Mouse (Mus musculus) T-helper 2 cell (primary cell): ENCODE measurements around the gene Foxg1.

Experiments
- in situ Hi-C: fragments of 300-600 bp; cut with MboI, MseI; formaldehyde crosslinking; loops from one replicate; pipeline ENCODE4 v1.15.1; 2025; ENCODE audit warnings: high pct_unique_total_duplicates

Gene Foxg1

DNA sequence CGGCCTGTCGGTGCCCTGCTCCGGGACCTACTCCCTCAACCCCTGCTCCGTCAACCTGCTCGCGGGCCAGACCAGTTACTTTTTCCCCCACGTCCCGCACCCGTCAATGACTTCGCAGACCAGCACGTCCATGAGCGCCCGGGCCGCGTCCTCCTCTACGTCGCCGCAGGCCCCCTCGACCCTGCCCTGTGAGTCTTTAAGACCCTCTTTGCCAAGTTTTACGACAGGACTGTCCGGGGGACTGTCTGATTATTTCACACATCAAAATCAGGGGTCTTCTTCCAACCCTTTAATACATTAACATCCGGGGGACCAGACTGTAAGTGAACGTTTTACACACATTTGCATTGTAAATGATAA lies 3.2 kb downstream of the Foxg1 start:
- in situ Hi-C loops = no loop called here

DNA sequence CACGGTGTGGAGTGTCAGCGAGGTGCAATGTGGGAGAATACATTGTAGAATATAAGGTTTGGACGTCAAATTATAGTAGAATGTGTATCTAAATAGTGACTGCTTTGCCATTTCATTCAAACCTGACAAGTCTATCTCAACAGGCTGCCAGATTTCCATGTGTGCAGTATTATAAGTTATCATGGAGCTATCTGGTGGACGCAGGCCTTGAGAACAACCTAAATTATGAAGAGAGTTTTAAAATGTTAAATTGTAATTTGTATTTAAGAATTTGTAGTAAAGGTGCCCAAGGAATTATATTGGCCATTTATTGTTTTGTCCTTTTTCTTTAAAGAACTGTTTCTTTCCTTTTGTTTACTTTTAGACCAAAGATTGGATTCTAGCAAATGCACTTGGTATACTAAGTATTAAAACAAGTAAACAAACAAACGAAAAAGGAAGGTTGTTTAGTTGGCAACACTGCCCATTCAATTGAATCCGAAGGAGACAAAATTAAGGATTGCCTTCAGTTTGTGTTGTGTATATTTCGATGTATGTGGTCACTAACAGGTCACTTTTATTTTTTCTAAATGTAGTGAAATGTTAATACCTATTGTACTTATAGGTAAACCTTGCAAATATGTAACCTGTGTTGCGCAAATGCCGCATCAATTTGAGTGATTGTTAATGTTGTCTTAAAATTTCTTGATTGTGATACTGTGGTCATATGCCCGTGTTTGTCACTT lies 3.8 kb downstream of the Foxg1 start:
- in situ Hi-C loops = no loop called here

DNA sequence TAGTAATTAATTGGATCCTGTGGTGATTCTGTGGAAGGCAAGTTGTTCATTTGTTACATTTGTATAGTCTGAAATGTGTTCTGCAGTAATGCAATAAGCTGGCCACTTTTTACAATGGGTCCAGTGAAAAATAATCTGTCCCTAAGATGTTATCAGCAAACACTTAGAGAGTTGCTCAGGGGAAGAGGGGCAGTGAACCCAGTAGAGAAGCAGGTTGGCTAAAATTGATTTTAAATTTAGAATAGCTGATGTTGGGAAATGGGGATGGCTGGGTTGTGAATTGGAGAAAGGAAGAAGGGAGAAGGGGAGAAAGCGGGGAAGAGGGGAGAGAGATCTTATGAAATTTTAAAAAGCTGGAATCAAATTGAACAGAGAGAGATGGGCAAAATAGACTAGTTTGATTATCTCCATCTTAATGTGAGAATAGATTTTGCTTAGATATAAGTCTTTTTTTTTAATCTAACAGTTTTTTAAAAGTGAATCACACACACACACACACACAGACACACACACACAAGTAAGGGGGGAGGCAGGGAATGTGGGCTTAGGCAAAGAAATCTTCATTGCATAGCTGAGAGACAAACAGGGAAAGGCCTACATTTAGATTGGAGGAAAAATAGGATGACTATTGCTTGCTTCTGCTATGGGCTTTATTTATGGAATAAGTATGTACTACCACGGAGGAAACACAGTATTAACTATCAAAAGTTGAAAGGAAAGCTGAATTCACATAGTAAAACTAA lies 5.6 kb downstream of the Foxg1 start:
- in situ Hi-C loops = no loop called here

DNA sequence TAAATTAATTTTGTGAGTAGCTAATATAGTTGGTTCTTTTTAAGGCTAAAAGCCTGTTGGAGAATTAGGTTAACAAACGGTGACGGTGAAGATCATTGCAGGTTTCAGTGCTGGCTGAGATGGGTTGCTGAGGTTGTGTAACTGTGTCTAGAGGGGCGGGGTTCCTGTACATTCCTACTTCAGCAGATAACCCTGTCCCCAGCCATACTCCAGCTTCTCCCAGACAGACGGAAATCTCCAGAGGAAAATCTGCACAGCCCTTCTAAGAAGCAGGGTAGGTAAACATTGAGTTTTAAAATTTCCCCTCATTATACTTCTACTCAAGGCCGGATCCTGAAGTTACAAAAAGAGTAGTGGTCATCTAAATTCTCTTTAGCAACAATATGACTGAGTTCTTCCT lies 7.2 kb downstream of the Foxg1 start:
- in situ Hi-C loops = no loop called here

DNA sequence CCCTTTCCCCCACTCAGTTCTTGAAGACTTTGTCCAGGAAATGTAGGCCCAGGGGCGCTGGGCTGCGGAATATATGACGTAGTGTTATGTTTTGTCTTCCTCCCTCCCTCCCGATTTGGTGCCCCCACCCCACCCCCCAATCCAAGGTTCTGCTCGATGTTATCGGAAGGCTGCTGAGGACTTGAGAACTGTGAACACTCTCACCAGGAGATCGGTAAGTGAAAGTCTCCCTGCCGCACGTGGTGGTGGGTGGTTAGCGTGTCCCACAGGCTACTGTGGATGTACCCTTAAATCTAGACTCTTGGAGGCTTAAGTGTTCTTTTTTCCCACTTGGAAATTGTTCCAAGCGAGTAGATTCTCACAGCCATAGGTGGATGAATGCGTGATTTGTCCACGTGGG lies 7.8 kb downstream of the Foxg1 start:
- in situ Hi-C loops = no loop called here

DNA sequence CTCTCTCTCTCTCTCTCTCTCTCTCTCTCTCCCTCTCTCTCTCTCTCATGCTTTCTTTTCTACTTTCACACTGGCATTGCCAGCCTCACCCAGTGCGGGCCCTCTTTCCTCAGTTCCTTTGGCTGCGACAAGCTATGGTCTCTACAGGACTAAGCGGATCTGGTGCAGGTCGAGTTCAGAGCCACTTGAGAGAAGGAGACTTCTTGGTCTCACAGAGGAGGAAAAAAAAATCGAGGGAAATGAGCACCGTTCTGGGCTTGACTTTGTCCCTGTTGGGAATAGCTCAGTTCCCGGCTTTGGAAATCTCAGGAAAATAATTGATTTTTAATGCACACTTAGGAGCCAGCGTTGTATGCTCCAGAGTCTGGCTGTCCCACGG lies 8.5 kb downstream of the Foxg1 start:
- in situ Hi-C loops = no loop called here

DNA sequence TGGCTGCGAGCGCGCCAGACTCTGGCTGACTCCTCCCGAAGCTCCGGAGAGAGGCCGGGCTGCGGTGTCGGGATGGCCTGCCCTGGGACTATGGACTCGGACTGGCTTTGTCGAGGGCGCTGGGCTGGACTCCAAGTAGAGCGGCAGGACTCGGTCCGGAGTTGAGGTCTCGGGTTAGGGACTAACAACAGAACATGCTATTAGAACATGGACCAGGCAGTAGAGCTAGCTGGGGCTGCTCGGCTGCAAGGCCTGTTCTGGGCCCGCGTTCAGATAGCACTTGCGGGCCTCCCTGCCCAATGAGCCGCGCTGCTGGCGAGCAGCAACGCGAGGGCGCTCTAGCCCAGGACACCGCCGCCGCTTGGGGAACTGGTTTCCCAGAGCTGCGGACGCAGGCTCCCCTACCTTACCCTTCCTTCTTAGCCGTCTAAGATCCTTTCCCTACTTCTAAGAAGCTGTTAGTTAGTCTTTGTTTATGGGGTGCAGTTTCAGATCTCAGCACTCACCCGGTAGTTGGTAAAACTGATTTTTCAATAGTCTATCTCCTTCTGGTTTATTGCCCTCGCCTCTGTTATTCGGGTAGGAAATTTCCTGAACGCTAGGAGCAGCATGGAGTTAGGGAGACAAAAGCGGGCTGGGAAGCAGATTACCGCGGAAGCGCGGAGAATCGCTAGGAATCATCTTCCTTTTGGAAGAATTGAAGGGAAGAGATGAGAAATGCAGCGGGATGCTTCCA lies 9.0 kb downstream of the Foxg1 start:
- in situ Hi-C loops = no loop called here

DNA sequence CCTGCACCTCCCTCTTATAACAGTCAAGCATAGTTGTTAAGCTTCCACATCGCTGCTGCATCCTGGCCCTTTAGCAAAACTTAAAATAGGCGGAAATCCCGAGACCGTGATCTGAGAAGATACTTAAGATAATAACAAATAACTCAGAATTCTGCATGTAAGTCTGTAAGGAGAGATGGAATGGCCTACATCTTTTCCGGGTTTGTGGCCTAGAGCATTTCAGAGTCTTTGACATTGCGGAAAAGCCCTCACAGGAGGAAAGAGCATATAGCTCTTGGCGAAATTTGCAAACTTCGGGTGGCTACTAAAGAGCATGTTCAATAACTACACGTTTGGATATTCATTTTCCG lies 9.6 kb downstream of the Foxg1 start:
- in situ Hi-C loops = no loop called here

DNA sequence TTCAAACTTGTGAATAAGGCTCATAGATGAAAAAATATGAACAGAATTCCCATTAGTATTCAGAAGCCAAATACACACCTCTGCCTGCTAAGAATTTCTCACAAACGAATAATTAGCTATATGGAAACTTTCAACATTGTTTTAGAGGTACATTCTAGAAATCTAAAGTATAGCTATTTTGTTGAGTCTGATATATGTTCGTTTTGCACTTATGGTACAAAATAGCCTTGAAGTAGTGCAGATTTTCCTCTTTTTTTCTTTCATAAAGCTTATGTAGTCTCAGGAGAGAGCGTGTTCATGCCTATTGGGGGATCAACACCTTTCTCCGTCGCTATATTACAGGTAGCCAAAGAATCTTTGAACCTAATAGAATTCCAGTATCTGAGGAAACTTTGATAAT lies 10.4 kb downstream of the Foxg1 start:
- in situ Hi-C loops = no loop called here

DNA sequence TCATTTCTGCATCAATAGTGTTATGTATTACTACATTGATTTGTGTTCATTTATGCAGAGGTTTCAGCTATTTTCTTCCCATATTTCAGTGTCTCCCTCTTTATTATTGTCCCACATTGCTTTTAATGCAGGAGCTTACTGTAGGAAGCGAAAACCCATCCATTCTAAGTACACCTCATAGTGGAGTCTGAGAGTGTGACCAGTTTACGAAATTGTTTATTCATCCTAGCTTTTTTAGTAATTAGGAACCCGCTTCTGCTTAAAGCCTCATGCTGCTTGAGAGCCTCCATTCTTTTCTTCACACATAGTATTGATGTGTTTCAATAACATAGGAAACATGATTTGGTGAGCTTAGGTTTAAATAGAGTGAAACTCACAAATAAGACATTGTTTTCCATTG lies 11.2 kb downstream of the Foxg1 start:
- in situ Hi-C loops = no loop called here

DNA sequence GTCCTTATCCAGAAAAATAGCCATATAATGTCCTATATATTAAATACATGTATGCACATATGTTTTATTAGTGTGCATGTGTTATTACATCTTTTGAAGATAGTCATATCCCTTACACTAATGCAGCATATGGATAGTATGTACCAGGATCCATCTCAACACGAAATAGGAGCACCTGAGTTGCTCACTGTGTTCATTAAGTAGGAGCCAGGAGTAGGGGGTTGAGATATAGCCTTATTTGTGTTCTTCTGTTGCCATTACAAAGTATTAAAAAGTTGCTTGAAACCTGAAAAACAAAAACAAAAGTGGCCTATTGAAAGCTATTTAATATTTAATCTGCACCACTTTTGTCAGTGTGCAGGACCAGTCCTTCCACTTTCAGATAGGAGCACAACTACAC lies 11.7 kb downstream of the Foxg1 start:
- in situ Hi-C loops = no loop called here

DNA sequence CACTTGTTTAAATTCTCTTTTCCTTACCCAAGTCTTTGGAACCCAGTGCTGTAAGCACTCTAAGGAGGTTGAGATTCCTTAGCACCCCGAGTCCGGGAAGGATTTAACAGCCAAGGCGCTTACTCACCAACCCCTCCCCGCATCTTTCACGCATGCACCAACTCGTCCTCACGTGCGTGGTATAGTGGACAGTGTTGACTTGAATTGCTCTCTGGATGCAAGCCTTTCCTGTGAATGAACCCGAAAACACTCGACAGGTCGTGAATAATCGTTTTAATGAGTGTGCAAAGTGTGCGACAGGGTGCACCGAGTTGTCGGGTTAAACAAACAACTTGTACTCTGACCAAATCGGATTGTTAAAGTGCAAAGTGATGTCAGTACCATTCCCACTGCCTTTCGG lies 12.4 kb downstream of the Foxg1 start:
- in situ Hi-C loops = no loop called here

DNA sequence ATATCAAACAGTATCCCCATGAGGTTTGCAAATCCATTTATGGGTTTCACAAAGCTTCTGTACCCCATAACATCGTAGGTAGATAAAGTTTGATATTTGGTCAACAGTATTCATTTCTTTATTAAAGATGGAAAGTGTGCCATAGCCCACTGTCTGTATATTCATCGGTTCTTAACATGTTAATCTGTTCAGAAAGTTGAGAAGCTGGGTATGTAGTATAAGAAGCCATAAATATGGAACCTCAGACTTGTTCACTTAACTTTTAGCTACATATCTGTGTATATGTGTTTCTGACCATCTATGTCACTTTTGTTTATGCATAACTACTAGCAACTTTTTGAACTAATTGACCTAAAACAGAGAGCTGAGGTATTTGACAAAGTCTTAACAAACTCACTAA lies 13.5 kb downstream of the Foxg1 start:
- in situ Hi-C loops = no loop called here

DNA sequence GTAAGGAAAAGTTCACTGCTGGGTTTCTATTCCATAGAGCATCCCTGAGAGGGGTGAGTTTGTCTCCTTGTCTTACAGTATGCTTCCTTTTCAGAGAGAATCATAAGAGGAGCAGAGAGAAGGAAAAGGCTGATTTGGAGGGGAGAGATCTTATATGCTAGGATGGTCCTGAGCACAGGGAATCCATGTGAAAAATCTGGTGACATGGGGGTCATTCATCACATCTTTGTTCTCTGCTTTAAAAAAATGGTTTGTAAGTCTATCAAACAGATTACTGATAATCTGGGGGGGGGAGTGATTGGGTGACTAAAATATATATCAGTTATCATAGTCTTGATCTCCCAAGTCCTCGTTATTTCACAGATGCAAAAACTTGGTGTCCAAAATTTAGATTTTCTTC lies 14.3 kb downstream of the Foxg1 start:
- in situ Hi-C loops = no loop called here

DNA sequence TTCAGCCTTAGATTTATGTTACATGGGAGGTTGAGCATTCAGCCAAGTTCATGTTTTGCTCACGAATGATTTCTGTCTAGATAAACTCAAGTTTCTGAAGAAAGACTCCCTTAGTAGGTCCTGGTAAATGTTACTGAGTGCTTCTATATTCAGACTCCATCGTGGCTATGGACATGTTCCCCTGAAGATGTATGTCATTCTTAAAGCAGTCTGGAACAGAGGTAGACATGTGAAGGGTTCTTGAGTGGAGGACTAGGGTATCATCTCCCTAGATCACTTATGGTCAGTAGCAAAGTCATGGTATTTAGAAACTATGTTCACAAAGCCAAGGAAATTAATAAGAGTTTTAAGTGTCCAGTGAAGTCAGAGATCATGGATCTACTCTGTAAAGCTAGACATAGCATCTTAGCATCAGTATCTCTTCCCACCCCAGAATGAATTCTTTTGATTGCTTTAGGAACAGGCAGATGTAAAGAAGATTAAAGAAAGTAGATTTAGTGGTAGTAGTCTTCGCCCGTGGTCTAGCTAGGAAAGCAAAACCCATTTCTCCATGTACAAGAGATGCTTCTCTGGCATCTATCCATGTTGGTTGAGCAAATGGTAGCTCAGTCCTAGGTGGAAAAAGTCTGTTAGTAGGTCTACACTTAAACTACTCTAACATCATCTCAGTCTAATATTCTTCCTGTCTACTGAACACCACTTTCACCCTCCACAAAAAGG lies 15.1 kb downstream of the Foxg1 start:
- in situ Hi-C loops = no loop called here

DNA sequence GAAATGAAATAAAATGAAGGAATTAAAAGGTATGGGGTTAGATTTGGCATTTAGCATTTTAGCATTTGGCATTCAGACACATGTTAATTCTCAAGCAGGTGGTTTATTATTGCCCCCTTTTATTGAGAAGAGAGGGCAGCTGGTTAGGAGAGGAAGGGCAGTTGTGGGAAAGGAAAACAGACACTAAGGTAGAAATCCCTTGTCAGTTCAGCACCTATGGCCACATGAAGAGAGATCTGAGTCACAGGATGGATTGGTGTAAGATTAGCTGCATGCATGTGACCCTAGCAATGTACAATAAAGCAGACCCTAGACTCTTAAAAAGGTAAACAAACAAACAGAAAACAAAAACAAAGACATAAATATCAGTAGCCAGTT lies 15.7 kb downstream of the Foxg1 start:
- in situ Hi-C loops = no loop called here

DNA sequence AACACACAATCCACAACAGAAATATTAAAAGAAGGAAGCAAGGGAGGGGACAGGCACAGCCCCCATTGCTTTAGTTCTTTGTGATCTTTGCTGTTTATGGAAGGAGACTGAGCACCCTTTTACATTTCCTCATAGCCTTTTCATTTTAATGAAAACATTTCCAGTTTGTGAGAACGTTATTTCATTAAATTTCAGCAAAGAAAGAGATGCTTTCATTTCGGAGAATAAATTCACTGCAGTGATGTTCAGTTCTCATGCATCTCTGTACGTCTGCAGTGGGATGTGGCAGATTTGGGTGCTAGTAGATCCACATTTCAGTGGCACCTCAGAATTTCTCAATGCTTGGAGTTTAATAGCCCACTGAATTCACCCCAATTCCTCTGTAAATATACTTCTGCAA lies 16.2 kb downstream of the Foxg1 start:
- in situ Hi-C loops = no loop called here

DNA sequence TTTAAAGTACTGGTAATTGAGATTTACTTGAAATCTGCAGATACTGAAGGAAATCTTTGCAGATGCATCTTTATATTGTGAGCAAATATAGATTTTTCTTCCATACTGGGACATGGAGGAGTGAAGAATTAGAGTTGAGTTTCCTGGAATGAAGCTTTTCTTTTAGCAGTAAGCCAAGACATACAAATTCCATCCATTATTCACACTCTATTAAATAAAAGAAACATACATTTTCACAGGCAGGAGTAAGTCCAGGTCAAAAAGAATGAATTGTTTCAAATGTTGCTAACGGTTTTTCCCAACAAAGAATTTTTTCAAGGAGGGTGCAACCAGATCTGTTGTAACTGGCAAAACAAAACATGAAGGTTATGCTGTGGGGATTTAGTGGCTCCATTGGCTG lies 17.2 kb downstream of the Foxg1 start:
- in situ Hi-C loops = no loop called here

DNA sequence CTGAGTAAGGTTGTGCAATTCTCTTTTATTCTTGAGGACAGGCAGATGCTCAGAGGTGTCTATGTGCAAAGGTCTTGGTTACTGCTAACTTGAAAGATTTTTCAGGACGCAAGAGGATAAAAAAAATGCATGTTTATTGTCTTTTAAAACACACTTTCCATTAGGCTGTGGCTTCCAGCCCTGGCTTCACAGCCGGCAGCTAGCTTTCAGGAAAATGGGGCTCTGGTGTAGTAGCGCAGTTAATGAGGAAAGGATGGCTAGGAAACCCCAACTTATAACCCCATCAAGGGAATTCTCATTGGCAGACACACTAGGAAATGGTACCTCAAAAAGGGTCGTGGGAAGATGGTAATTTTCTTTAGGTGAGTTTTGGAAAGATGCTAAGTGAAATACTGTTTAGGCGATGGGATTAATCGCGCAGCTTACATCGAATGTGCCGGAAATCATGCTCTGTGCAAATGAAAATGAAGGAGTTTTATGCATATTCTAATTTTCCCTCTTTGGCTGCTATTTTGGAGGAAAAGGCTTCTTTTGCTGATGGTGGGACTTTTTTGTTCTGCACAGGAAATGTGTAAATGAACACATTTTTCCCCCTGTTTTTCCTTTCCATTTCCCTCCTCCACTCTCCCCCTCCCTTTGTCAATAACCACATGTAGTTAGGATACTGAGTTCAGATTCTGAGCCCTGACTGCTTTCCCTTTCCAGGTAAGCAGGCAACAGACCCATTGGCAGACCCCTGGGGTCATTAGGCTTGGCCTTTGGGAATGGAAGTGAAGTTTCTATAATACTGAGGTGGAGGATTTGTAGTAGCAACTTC lies 17.8 kb downstream of the Foxg1 start:
- in situ Hi-C loops = no loop called here

DNA sequence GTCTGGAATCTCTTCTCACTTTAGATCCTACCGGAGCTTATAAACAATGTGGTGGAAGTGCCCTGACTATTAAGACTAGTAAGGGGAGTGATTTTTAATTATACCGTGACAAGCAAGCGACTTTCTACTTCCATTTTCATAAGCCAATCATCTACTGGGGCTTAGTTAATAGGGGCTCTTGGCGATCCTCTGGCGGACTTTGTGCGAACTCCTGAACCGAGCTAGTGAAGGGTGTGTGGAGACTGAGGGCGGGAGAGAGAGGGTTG lies 18.3 kb downstream of the Foxg1 start:
- in situ Hi-C loops = no loop called here

DNA sequence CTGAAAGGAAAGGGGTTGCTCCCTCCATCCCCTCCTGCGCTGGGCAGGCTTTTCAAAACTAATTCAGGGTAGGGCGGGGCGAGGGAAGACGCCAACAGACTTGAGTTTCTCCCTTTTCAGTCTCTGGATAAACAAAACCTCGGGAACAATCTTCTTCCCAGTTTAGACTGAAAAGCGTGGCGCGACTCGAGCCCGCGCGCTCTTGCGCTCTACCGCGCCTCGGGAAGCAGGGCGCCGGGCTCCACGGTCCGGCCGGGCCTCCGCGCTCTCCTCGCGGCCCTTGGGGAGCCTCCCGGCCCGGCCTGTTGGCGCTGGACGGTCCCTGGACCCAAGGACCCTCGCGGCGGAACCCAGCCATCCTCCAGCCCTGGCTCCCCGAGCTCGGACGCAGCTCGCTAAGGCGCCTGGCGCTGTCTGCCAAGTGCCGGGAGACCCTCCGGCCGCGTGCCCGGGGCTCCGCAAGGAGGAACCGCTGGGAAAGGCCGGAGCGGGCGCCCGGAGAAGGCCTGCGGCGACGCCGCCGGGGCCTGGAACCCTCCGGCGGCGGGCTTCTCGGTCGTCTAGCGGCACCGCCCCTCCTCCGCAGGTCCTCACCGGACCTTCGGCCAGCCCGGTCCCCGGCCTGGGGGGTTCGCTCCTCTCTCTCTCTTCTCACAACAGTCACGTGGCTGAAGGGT lies 18.8 kb downstream of the Foxg1 start:
- in situ Hi-C loops = no loop called here

DNA sequence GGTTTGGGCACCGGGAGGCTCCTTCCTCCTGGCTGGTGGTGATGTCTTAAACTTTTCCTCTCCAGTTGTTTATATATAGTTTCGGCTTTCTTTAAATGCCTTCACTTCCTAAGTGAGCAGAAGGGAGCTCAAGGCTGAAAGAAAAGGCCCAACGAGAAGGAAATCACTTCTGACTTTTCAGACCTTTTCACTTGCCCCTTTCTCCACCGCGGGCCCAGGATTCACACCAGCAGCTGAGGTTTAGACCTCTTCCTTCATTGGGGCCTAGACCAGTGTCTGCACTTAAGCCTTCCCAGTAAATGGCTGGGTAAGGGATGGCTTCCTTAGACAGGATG lies 19.3 kb downstream of the Foxg1 start:
- in situ Hi-C loops = no loop called here
